In genomic region chr6:148653216-148653615, GRCm38 (mm10) we compare ENCODE assay signal across 17 mouse cellular contexts.
"Had no signal": no experiment of that assay in that cellular context is flagged by ENCODE, and none has a peak within 500 bp of the region (broad histone marks: within the 10 kb centered on the region; RNA-seq: fewer than 3 reads in every experiment).

No protein-coding gene starts in this region.

- H3K4me2 ChIP-seq: liver, embryonic 11.5 days; liver, embryonic 13.5 days; liver, embryonic 15.5 days; lung, embryonic 15.5 days; midbrain, embryonic 12.5 days; neural tube, embryonic 12.5 days had no signal

- DNase-seq: liver, embryonic 13.5 days; liver, postnatal 0 days; lung, adult 2 months; lung, postnatal 14 days; lung, postnatal 36 days; right cerebral cortex, postnatal 14 days; thymus, adult 18-20 months; thymus, postnatal 14 days; thymus, postnatal 36 days had no signal

- H3K27ac ChIP-seq: liver, embryonic 13.5 days; liver, embryonic 15.5 days; lung, embryonic 15.5 days; macrophage; midbrain, embryonic 12.5 days; neural tube, embryonic 12.5 days had no signal

- H3K36me3 ChIP-seq: liver, embryonic 13.5 days; liver, embryonic 15.5 days; lung, embryonic 15.5 days; midbrain, embryonic 12.5 days; neural tube, embryonic 12.5 days had no signal

- H3K4me3 ChIP-seq: liver, embryonic 13.5 days; liver, embryonic 15.5 days; lung, embryonic 15.5 days; megakaryocyte, embryonic 14.5 days; midbrain, embryonic 12.5 days; neural tube, embryonic 12.5 days had no signal

- H3K4me1 ChIP-seq: lung, embryonic 15.5 days; megakaryocyte, embryonic 14.5 days; midbrain, embryonic 12.5 days had no signal

- ATAC-seq: liver, postnatal 0 days; lung, postnatal 0 days had no signal

- H3K27me3 ChIP-seq: liver, embryonic 13.5 days; liver, embryonic 15.5 days; lung, embryonic 15.5 days; midbrain, embryonic 12.5 days; neural tube, embryonic 12.5 days had no signal

- H3K9ac ChIP-seq: liver, embryonic 13.5 days; liver, embryonic 15.5 days; liver, postnatal 0 days; lung, embryonic 15.5 days; midbrain, embryonic 12.5 days; neural tube, embryonic 12.5 days had no signal

- H3K9me3 ChIP-seq: liver, embryonic 13.5 days; liver, embryonic 15.5 days; lung, embryonic 15.5 days; midbrain, embryonic 12.5 days; neural tube, embryonic 12.5 days had no signal
